Mouse (Mus musculus): ENCODE results near the gene Cdyl2.

GRCm38 (mm10) chr8:116587616-116588468 is 144.9 kb downstream of the Cdyl2 start:
- no peak for TF ChIP-seq POLR2A (IDR thresholded peaks at IDR 0.05; ENCODE audit: low read depth, low read length)
- TF ChIP-seq CTCF (IDR thresholded peaks at IDR 0.05; ENCODE audit: extremely low read depth, insufficient read depth, insufficient read length, insufficient replicate concordance): no peak
